Mouse (Mus musculus): ENCODE results near the gene Crip2.

The Crip2 gene

DNA sequence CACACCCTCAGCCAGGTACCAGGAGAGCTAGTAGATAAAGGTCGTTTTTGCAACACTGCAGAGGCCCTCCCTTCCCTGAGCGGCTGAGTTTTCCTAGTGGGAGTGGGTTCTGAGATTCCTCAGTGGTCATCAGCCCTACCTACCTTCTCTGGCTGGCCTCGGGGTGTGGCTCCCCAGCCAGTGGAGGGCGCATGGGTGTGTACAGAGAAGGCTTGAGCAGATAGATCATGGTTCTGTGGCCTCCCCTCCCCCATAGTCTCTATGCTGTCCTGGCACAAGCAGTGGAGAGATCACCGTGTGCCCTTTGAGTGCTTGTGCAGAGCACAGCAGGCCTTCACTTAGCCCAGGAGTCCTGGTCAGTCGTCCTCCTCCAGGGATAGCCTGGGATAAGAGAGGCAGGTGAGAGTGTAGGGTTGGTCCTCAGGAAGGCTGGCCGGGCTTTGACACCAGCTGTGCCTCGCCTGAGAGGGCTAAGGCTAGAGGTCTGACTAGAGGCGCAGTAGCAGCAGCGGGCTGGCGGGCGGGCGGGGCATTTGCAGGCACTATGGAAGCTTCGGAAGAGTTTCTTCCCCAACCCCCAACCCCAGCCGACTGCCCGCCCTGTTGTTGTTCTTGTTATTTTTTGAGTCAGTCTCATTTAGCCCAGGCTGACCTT lies 8.5 kb downstream of the Crip2 start:
- no peak for DNase-seq

GRCm38 (mm10) chr12:113149341-113149740 lies 9.3 kb downstream of the Crip2 start:
- no peak for DNase-seq

GRCm38 (mm10) chr12:113149896-113150295 lies 9.9 kb downstream of the Crip2 start:
- DNase-seq, result no peak

- DNase-seq, result no peak
Measured at GRCm38 (mm10) chr12:113150591-113150990, 10.6 kb downstream of the Crip2 start.

DNA sequence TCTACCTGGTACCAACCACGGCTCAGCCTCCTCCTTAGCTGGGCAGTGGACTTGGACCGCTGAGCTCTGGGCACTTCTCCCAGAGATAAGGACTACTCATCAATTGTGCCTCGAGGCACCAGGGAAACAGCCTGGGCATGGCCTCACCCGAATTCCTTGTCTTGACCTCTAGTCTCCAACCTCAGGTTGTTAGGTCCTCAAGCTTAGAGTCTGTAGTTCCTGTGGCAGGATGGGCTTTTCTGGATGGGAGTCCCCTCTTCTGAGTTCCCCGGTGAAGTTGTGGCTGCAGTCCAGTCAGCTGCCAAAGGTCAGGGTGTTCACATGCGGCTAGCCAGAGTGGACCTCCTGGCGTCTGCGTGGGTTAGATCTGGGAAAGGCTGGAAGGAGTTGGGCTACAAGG lies 11.0 kb downstream of the Crip2 start:
- no peak for DNase-seq

- no peak for DNase-seq
Measured at GRCm38 (mm10) chr12:113151661-113152271, 11.7 kb downstream of the Crip2 start.

DNA sequence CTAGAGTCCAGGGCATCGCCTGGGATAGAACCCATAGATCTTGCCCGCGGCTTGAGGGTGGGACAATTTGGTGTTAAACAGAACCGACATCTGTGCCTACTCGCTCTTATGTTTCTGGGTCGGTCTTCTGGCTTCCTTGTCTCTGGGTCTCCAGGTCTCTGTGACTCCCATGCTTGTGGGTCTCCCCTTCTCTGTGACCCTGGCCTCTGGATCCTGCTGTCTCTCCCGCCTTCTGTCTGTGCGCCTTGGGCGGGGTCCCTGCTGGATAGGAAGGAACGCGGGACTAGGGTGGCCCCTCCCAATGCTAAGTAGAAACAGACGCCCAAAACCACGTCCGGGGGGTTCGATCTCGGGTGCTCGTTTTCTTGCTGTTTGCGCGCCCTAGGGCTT lies 12.2 kb downstream of the Crip2 start:
- no peak for DNase-seq

DNA sequence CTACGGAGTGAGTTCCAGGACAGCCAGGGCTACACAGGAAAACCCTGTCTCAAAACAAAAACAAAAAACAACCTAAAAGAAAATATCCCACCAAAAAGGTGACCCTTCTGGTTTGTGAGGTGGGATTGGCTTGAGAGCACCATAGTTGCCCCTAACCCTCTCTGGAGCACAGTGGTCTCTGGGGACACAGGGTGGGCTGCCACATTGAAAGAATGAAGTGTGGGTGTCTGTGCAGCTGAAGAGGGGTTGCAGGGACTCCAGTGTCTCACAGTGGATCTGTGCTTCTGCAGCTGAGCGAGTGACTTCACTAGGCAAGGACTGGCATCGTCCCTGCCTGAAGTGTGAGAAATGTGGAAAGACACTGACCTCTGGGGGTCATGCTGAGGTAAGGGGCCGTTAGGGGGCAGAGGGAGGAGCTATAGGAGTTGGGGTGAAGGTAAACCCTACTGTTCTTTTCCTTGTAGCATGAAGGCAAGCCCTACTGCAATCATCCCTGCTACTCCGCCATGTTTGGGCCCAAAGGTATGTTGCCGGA lies 13.0 kb downstream of the Crip2 start:
- DNase-seq, result no peak

DNA sequence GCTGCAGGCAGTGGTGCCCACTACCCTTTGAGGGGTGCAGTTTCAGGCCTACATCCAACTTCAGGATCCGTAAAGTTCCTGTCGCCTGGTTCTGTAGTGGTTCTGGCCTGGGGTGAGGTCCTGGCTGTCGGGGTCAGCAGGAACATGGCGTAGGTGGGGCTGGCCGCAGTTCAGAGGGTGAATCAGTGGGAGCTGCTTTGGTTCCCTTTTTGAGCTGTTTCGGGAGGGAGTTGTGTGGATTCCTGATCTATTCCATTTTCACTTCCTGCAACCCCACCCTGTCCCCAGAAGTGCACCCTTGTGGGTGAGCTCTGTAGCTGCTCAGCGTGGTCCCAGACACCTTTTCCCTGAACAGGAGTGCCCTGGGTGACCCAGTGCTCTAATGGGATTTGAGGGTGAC lies 13.9 kb downstream of the Crip2 start:
- DNase-seq, result no peak

DNA sequence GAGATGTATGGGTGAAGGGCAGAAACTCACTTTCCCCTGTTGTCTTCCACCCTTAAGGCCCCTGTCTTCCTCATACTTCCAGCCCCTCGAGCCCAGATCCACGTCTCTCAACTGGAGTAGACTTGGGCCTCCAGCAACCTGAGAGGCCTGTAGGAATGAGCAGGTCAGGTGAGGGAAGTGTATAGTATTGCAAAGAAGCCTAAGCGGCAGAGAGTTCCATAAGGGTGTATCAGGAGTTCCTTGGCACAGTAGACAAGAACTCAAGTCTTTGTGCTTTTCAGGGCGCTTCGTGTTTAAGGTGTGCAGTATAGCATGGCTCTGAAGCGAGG lies 14.7 kb downstream of the Crip2 start:
- no peak for DNase-seq

DNA sequence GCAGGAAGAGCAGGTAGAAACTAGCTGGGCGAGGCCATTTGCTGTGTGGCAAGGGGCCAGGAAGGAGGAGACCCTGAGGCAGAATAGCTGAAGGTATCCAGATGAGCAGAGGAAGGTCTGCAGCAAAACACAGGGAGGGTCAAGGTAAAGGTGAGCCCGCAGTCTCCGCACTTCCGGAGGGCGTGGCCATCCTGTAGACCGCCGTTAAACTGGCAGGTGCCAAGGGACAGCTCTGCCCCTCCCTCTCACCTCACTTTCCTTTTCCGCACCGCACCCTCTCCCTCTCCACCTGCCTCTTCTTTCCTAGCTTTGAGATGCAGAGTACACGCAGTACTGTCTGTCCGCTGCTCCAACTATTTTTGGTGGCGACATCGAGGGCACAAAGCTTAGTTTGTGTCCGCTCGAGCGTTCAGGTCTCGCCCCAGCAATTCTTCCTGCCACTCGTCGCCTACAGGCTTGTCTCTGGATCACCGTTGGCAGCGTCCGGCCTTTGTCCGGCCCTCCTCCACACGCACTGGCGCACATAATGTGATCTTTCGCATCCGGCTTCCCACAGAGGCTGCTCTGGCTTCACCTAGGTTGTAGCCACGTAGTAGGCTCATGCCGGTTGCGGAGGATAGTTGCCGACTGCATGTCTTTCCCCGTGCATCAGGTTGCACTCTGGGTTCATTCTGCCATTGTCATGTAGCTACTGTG lies 15.2 kb downstream of the Crip2 start:
- no peak for DNase-seq

- peak; percentile 99 for DNase-seq
Measured at GRCm38 (mm10) chr12:113155887-113156539, 16.0 kb downstream of the Crip2 start, which contains the start of gene Tedc1. Tedc1 (plus strand) TSS chr12:113156421.

DNA sequence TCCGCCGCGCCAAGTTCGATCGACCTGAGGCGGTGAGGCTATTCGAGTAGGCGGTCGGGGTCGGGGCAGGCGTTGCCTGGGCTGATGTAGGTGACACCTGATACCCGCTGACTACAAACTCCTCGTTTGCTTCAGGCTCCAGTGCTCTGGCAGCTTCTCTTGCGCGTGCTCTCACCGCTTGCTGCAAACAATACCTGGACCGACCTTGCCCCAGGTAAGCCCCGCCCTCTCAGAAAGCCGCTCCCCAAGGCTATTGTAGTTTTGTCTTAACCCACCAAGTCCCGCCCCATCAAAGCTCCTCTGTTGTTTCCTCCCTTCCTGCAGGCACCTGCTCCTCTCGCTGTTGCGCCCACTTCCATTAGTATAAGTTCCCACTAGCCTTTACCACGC lies 16.5 kb downstream of the Crip2 start:
- DNase-seq, result no peak

- no peak for DNase-seq
Measured at GRCm38 (mm10) chr12:113157002-113157401, 17.0 kb downstream of the Crip2 start.

GRCm38 (mm10) chr12:113157521-113157920 lies 17.5 kb downstream of the Crip2 start:
- no peak for DNase-seq

GRCm38 (mm10) chr12:113157971-113158370 lies 17.9 kb downstream of the Crip2 start:
- no peak for DNase-seq

DNA sequence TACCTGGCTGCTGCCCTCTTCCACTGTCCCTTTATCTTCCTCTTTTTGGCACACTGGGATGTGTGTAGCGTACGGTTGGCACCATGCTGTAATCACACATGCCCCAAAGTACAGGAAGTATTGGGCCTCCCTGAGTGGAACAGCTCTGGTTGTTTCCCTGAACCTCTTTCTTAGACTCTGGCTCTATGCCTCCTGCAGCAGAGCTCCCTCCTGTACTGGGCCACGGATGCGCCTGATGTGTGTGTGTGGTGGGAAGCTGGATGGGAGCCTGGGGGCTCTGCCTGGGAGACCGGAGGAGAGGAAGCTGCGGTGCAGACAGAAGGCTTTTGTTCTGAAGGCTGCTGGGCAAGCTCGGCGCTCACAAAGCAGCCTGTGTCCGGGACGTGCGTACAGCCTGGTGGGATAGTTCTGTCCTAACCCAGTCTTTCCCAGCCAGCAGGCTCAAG lies 23.5 kb downstream of the Crip2 start:
- no peak for DNase-seq

DNA sequence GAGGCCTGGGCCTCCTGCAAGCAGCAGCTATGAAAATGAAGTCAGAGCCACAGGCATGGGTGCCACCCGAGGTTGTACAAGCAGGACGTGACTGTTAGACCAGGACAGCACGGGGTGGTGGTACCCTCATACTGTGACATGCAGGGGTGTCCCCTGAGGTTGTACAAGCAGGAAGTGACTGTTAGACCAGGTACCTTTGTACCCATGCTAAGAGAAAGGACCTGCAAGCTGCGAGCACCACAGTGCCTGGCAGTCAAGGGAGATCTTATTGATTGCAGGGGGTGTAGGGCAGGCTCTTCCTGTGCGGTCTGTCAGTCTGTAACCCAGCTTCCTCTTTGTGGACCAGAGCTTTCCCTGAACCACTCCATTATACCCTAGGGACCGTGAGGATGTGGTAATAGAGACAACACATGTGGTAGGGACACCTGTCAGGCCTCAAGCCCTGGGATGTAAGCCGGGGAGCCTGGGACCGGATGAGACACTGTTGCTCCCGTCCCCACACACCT lies 28.0 kb downstream of the Crip2 start:
- no peak for DNase-seq

DNA sequence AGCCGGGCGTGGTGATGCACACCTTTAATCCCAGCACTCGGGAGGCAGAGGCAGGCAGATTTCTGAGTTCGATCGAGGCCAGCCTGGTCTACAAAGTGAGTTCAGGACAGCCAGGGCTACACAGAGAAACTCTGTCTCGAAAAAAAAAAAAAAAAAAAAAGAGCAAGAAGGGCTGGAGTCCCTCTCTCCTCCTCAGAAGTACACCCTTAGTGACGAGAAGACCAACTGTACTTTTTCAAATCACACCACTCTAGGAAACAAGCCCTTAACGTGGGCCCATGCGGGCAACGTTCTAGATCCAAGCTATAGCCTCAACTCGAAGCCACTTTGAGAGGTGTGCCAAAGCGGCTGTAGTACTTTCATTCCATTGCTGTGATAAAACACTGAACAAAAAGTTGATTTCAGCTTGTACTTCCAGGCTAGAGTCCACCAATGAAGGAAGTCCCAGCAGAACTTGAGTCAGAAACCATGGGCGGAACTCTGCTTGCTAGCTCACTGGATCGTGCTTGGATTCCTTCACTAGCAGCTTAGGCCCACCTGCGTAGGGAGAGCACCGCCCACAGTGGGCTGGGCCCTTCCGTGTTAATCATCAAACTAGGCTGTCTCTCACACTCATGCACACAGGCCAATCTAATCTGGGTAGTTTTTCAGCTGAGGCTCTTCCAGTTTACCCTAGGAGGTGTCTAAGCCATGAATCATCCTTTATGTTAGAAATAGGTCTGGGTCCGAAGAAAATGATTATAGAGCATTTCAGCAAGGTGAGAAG lies 37.1 kb downstream of the Crip2 start:
- no peak for DNase-seq

DNA sequence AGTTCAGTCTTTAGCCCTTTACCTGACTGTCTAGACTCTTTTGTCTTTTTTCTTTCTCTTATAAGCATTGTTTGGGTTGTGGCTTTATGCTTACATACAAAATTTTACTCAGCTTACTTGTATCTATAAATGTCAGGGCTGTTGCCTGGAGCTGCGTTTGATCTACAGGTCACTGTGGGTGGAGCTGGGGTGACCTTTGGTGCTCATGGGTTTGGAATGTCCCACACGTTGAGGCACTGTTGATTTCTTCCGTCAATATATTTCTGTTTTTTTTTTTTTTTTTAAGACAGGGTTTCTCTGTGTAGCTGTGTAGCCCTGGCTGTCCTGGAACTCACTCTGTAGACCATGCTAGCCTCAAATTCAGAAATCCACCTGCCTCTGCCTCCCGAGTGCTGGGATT lies 41.0 kb downstream of the Crip2 start:
- DNase-seq, result no peak

DNA sequence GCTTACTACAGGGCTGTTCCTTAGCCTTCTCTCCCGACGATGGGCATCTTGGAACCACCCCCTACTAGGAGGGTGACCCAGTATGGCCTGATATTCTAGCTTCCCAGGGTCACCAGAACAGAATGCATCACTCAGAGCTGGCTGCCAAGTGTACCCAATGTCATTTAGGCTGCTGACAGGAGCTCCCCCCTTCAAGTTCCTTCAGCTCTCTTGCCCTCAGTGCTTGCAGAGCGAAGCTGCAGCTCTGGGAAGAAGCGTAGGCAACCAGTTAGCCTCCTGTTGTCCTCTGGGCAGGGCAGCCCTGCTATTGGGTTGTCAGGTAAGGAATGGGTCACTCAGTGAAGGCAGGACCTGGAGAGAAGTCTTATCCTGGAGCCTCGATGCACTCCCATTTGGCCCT lies 44.9 kb downstream of the Crip2 start:
- DNase-seq, result no peak

DNA sequence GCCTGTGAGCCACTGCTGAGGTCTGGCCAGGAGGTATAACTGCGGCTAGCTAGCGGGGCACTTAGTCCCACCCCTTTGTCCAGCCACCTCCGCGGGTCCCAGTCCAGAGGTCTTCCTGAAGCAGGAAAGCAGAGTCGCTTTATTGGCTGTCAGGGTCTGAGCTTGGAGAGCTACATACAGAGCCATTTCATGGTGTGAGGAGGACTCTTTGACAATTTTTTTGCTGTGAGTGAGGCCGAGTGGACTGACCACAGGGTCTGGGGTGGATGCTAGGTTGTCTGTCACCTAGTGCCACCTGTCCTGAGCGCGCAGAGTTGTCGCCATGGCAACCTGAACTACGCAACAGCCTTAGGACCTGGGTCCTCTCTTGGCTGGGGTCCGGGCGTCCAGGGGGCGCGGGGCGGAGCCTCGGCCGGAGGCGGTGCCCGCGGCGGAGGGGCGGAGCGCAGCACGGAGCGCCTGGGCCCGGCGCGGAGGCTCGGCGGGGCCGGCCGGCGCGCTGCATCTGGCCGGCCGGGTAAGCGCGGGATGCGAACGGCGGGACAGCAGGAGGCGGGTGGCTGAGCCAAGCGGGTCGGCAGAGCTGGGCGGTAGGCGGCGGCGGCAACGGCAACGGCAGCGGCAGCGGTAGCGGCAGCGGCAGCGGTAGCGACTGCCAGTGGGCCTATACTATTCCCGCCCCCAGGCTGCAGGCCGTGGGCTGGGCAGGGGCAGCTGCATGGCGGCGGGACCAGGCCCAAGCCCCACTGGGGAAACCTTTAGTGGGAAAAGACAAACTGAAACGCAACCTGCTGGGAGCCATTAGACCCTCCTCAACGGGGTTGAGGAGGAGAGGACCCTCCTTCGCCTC lies 45.6 kb downstream of the Crip2 start, which contains the start of gene Tmem121:
Gene Tmem121 (plus strand): TSS at position 489 of the 850 bp plus-strand sequence.
- peak; percentile 73 for DNase-seq
